Mouse (Mus musculus) midbrain, embryonic 15.5 days (tissue): Measurements from ENCODE around the gene Mlh1. TPM values are rescaled to one million over a fixed set of nuclear protein-coding genes. Genes with fewer than 3 reads are reported as not detected.

Source experiments
- ATAC-seq: fragments of 200-750 bp; cut with Nextera tagmentation; replicated peaks from 2 replicates; pipeline ENCODE4 v1.8.0; 2017; ENCODE audit warnings: moderate TSS enrichment
- H3K27ac ChIP-seq: fragments of 300-500 bp; sonication (generic); 2 replicates; pipeline ENCODE4 v1.5.1; 2015; ENCODE audit warnings: mild to moderate bottlenecking, inconsistent platforms
- H3K27me3 ChIP-seq: fragments of 300-500 bp; sonication (generic); replicated peaks from 2 replicates; pipeline ENCODE4 v1.6.1; 2015; ENCODE audit warnings: inconsistent platforms
- H3K36me3 ChIP-seq: fragments of 300-500 bp; sonication (generic); replicated peaks from 2 replicates; pipeline ENCODE4 v1.6.1; 2015; ENCODE audit warnings: inconsistent platforms
- H3K4me1 ChIP-seq: fragments of 300-500 bp; sonication (generic); 2 replicates; pipeline ENCODE4 v1.6.1; 2015; ENCODE audit warnings: inconsistent platforms
- H3K4me2 ChIP-seq: fragments of 300-500 bp; sonication (generic); 2 replicates; pipeline ENCODE4 v1.6.1; 2015; ENCODE audit warnings: inconsistent platforms, mild to moderate bottlenecking, moderate library complexity
- H3K4me3 ChIP-seq: fragments of 300-500 bp; sonication (generic); 2 replicates; pipeline ENCODE4 v1.5.1; 2015; ENCODE audit warnings: mild to moderate bottlenecking, inconsistent platforms
- H3K9ac ChIP-seq: fragments of 300-500 bp; sonication (generic); 2 replicates; pipeline ENCODE4 v1.6.1; 2015; ENCODE audit warnings: mild to moderate bottlenecking, inconsistent platforms
- H3K9me3 ChIP-seq: fragments of 300-500 bp; sonication (generic); 2 replicates; pipeline ENCODE4 v1.6.1; 2016; ENCODE audit warnings: inconsistent platforms
- WGBS: fragments of 180-500 bp; shearing (Covaris S2); methylation state at CpG from one replicate; pipeline ENCODE4 v1.1.7; 2015; ENCODE audit warnings: mixed read lengths; 5-methylcytosine and 5-hydroxymethylcytosine counted together
- polyA plus RNA-seq: library from polyadenylated mRNA; unstranded; fragments of >200 nt; fragmentation: Nextera tagmentation; extraction: Ambion mirVana; gene quantifications from 2 replicates; pipeline ENCODE4 v1.2.1, GENCODE M21; 2015

The Mlh1 gene
- polyA plus RNA-seq, 1 experiment from 2014 or later = 31.3 TPM

- H3K27me3 ChIP-seq = no peaks in the 10 kb centered on the region
- H3K4me3 ChIP-seq = no peak overlapping the region
- ATAC-seq = no peak
- H3K27ac ChIP-seq = no peak overlapping the region
- 93% methylated on average over 3 of the region's 3 CpGs for WGBS
- no peak overlapping the region for H3K9ac ChIP-seq
- no peak overlapping the region for H3K4me2 ChIP-seq
- H3K9me3 ChIP-seq = no peaks in the 10 kb centered on the region
- H3K4me1 ChIP-seq = no peaks in the 10 kb centered on the region
- peaks cover 5% of the 10 kb centered on the region; the same call in 1 of the 2 replicates for H3K36me3 ChIP-seq
Measured at GRCm38 (mm10) chr9:111208185-111208584, 63.4 kb downstream of the Mlh1 start.

DNA sequence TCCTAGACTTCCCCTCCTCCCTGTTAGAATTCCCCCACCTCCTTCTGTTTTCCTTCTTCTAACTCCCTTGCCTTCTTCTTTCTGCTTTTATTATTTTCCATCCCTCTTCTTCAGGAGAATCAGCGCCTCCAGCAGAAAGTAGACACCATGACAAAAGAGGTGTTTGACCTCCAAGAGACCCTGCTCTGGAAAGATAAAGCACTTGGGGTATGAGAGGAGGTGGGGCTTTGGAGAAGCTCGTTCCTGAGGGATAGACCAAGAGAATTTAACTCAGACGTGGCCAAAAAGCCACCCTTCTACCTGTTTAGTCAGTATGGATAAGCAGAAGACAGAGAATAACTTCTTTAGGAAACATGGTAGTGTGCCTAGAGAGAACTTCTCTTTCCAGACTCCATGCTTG is 63.9 kb downstream of the Mlh1 start:
- Histone ChIP-seq H3K4me3 (no peak overlapping the region), H3K4me1 (no peaks in the 10 kb centered on the region), H3K36me3 (peaks cover 5% of the 10 kb centered on the region; the same call in 1 of the 2 replicates), H3K4me2 (no peak overlapping the region), H3K9me3 (no peaks in the 10 kb centered on the region), H3K27me3 (no peaks in the 10 kb centered on the region), H3K27ac (no peak overlapping the region), H3K9ac (no peak overlapping the region)
- 73% methylated on average over 3 of the region's 3 CpGs for WGBS
- no peak for ATAC-seq

DNA sequence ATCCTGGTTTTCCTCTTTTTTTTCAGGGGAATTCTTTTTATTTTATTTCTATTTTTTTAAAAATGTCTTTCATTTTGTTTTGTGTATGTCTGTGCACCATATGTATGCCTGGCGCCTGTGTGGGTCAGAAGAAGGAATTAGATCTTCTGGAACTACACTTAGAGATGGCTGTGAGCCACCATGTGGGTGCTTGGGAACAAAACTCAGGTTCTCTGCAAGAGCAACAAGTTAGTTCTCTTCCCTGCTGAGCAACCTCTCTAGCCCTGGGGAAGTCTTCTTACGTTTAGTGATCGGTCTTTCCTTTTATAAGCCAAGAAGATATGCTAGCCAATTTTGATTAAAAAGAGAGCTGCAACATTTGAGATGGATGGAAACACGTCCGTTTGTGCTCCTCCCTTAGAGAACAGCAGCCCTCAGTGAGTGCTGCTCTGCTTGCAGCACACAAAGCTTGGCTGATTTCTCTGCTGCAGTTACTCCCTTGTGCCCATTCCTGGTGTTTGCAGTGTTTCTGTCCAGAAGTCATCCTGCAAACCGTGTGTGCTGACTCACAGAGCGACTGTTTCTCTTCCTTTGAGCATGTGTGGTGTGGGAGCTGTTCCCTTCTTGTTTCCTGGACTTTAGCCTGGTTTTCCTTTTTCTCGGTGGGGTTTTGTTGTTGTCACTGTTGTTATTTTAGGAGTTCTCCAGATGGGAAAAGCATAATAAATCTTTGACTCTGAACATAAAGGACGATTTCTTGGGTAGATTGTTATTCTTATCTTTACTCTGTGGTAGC is 66.8 kb downstream of the Mlh1 start:
- ATAC-seq = no peak
- no peak overlapping the region for H3K4me2 ChIP-seq
- H3K4me3 ChIP-seq = no peak overlapping the region
- H3K9ac ChIP-seq = no peak overlapping the region
- no peak overlapping the region for H3K27ac ChIP-seq
- peaks cover 5% of the 10 kb centered on the region; the same call in 1 of the 2 replicates for H3K36me3 ChIP-seq
- 79% methylated on average over 9 of the region's 9 CpGs for WGBS
- no peaks in the 10 kb centered on the region for H3K4me1 ChIP-seq
- no peaks in the 10 kb centered on the region for H3K27me3 ChIP-seq
- no peaks in the 10 kb centered on the region for H3K9me3 ChIP-seq

- Histone ChIP-seq H3K27me3 (no peaks in the 10 kb centered on the region), H3K4me1 (no peaks in the 10 kb centered on the region), H3K36me3 (0 out of 2 replicates have a peak, but pooled peaks cover under 1% of the 10 kb centered on the region), H3K27ac (no peak overlapping the region), H3K4me3 (no peak overlapping the region), H3K9ac (no peak overlapping the region), H3K9me3 (no peaks in the 10 kb centered on the region), H3K4me2 (no peak overlapping the region)
- ATAC-seq = no peak
Measured at GRCm38 (mm10) chr9:111200208-111200607, 71.4 kb downstream of the Mlh1 start.

GRCm38 (mm10) chr9:111198332-111198731 is 73.3 kb downstream of the Mlh1 start:
- Histone ChIP-seq H3K27ac (no peak overlapping the region), H3K9me3 (no peaks in the 10 kb centered on the region), H3K9ac (no peak overlapping the region), H3K27me3 (no peaks in the 10 kb centered on the region), H3K4me2 (no peak overlapping the region), H3K4me1 (no peaks in the 10 kb centered on the region), H3K36me3 (no peaks in the 10 kb centered on the region), H3K4me3 (no peak overlapping the region)
- no peak for ATAC-seq
- WGBS = 80% methylated on average over 1 of the region's 1 CpGs

DNA sequence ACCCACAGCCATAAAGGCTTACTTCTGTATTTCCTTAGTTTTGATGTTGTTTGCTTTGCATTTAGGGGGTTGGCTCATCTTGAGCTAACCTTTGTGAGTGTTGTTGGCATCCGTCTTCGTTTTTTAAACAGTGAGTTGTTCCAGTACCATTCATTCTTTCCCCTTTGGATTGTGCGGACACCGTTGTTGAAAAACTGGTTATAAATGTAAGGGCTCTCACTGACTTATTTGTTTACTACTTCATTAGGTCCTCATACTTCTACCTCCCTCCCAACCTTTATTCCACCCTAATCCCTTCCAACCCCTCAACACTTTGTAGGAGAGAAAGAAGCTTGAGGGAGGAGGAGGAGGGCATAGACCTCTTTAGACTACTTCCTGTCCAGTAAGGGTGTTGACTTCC is 73.9 kb downstream of the Mlh1 start:
- Histone ChIP-seq H3K4me1 (no peaks in the 10 kb centered on the region), H3K4me3 (no peak overlapping the region), H3K9me3 (no peaks in the 10 kb centered on the region), H3K27me3 (no peaks in the 10 kb centered on the region), H3K4me2 (no peak overlapping the region), H3K36me3 (no peaks in the 10 kb centered on the region), H3K27ac (no peak overlapping the region), H3K9ac (no peak overlapping the region)
- no peak for ATAC-seq
- WGBS = 88% methylated on average over 4 of the region's 4 CpGs

- H3K4me3 ChIP-seq = no peak overlapping the region
- no peak overlapping the region for H3K27ac ChIP-seq
- H3K36me3 ChIP-seq = 0 out of 2 replicates have a peak, but pooled peaks cover 1% of the 10 kb centered on the region
- no peaks in the 10 kb centered on the region for H3K27me3 ChIP-seq
- no peak overlapping the region for H3K9ac ChIP-seq
- WGBS = 97% methylated on average over 3 of the region's 3 CpGs
- H3K4me2 ChIP-seq = no peak overlapping the region
- no peaks in the 10 kb centered on the region for H3K4me1 ChIP-seq
- no peaks in the 10 kb centered on the region for H3K9me3 ChIP-seq
- ATAC-seq = no peak
Measured at GRCm38 (mm10) chr9:111197116-111197515, 74.5 kb downstream of the Mlh1 start.

DNA sequence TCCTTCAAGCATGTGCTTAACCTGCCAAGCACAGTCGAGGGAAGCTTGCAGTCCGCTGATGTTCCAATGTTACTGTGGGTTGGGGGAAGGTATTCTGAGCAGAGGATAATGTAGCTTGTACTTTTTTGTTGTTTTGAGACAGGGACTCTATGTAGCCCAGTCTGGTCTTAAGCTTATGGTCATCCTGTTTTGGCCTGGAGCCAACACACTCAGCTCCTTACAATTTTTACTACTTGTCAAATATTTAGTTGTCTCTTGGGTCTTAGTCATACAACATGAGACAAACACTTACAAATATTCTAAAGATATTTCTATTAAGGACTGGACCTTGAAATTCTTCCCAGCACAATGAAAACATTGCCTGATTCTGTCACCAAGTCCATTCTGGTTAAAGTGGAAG is 78.4 kb downstream of the Mlh1 start:
- Histone ChIP-seq H3K27ac (no peak overlapping the region), H3K36me3 (peaks cover 13% of the 10 kb centered on the region; the same call in 1 of the 2 replicates), H3K4me1 (no peaks in the 10 kb centered on the region), H3K9ac (no peak overlapping the region), H3K9me3 (no peaks in the 10 kb centered on the region), H3K4me2 (no peak overlapping the region), H3K4me3 (no peak overlapping the region), H3K27me3 (no peaks in the 10 kb centered on the region)
- WGBS = 90% methylated on average over 2 of the region's 2 CpGs
- ATAC-seq = no peak

- Histone ChIP-seq H3K9ac (no peak overlapping the region), H3K9me3 (no peaks in the 10 kb centered on the region), H3K27ac (no peak overlapping the region), H3K27me3 (no peaks in the 10 kb centered on the region), H3K4me1 (peaks cover 11% of the 10 kb centered on the region), H3K4me2 (no peak overlapping the region), H3K4me3 (no peak overlapping the region), H3K36me3 (peaks cover 13% of the 10 kb centered on the region; the same call in 1 of the 2 replicates)
- no peak for ATAC-seq
- WGBS = 90% methylated on average over 7 of the region's 7 CpGs
Measured at GRCm38 (mm10) chr9:111188731-111189130, 82.9 kb downstream of the Mlh1 start.

GRCm38 (mm10) chr9:111186861-111187260 is 84.7 kb downstream of the Mlh1 start:
- no peak for ATAC-seq

DNA sequence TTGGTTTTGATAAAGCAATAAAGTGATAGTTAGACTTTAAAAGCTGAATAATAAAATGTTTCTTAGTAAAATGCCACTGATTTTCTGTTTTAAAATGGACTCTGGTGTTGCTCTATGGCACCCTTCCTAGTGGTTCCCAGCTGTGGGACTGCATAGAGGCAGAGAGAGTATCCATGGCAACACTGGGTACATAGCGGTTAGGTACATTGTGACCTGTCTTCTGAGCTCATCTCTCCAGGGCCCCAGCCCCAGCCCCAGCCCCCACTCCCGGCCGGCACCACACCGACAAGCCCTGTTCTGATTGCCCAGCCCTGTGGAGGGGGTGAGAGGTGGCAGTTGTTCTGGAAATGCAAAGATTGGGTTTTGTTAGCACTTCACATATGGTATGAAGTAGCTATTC is 86.7 kb downstream of the Mlh1 start:
- no peak overlapping the region for H3K4me2 ChIP-seq
- peaks cover 11% of the 10 kb centered on the region for H3K4me1 ChIP-seq
- ATAC-seq = peak; percentile 70
- H3K9ac ChIP-seq = no peak overlapping the region
- H3K36me3 ChIP-seq = peaks cover 7% of the 10 kb centered on the region; the same call in 1 of the 2 replicates
- no peaks in the 10 kb centered on the region for H3K9me3 ChIP-seq
- H3K4me3 ChIP-seq = no peak overlapping the region
- 7% methylated on average over 4 of the region's 4 CpGs for WGBS
- no peaks in the 10 kb centered on the region for H3K27me3 ChIP-seq
- H3K27ac ChIP-seq = no peak overlapping the region

More at GRCm38 (mm10) chr9:111186861-111187260, 84.7 kb downstream of the Mlh1 start:
- Histone ChIP-seq H3K4me2 (no peak overlapping the region), H3K27ac (no peak overlapping the region), H3K9ac (no peak overlapping the region), H3K4me1 (peaks cover 11% of the 10 kb centered on the region), H3K27me3 (no peaks in the 10 kb centered on the region), H3K9me3 (no peaks in the 10 kb centered on the region), H3K4me3 (no peak overlapping the region), H3K36me3 (peaks cover 10% of the 10 kb centered on the region; the same call in 1 of the 2 replicates)
- 71% methylated on average over 6 of the region's 6 CpGs for WGBS

DNA sequence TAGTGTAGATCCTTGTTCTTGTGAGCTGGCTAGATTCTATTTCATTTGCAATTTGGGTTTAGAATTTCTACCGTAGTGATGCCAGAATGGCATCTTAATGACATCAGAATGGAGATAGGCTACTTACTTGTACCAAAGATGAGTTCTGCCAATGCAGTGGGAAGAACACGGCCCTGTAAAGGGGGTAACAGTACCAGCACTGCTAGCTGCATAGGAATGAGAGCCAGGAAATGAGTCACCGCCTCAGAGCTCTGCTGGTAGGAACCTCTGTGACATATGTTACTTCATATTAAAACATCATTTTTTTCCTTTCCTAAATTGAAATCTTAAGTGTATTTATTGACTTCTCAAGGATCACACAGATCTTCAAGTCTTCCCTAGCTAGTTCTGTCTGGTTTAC is 89.4 kb downstream of the Mlh1 start:
- Histone ChIP-seq H3K27ac (no peak overlapping the region), H3K4me1 (peaks cover 11% of the 10 kb centered on the region), H3K4me2 (no peak overlapping the region), H3K4me3 (no peak overlapping the region), H3K36me3 (no peaks in the 10 kb centered on the region), H3K27me3 (no peaks in the 10 kb centered on the region), H3K9me3 (no peaks in the 10 kb centered on the region), H3K9ac (no peak overlapping the region)
- ATAC-seq = no peak
- WGBS = 82% methylated on average over 3 of the region's 3 CpGs

DNA sequence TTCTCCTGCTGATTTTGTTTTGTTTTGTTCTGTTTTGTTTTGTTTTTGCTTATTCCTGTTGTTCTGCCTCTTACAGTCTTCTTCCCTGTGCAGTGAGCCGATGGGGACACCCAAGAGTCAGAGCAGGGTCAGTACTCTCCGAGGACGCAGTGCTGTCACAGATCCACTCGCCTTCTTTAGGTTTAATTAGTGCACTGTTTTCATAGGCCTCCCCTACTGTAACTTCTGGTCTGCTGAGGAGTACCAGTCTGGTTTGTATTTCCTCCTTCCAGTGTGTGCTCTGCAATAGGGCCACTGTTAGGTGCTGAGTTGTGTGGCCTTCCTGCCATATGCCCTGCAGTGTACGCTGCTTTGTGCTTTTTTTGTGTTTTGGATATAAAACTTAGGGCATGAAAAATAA is 92.6 kb downstream of the Mlh1 start:
- 89% methylated on average over 5 of the region's 5 CpGs for WGBS
- no peaks in the 10 kb centered on the region for H3K4me1 ChIP-seq
- no peak overlapping the region for H3K4me3 ChIP-seq
- H3K36me3 ChIP-seq = no peaks in the 10 kb centered on the region
- no peak for ATAC-seq
- H3K27ac ChIP-seq = no peak overlapping the region
- H3K27me3 ChIP-seq = no peaks in the 10 kb centered on the region
- H3K4me2 ChIP-seq = no peak overlapping the region
- H3K9me3 ChIP-seq = no peaks in the 10 kb centered on the region
- H3K9ac ChIP-seq = no peak overlapping the region
